Mouse (Mus musculus) left cerebral cortex, adult 2 months (tissue): ENCODE data around the gene Nfkbid. TPM values are rescaled to one million over a fixed set of nuclear protein-coding genes. Genes with fewer than 3 reads are reported as not detected.
A peak's percentile ranks its signal among the peaks of the same experiment; 100 is the strongest.

Experiments used
- DNase-seq, 2 experiments: peaks; one replicate each; pipeline ENCODE4 v3.0.0; 2021 to 2022; ENCODE audit warnings: low spot score in 2 of 2, mixed read lengths in 1 of 2; ENCODE audit errors: extremely low spot score in 1 of 2
- H3K27ac ChIP-seq: fragments of 200-600 bp; 2 replicates; pipeline ENCODE4 v1.8.1; 2022
- H3K4me3 ChIP-seq: fragments of 200-600 bp; 2 replicates; pipeline ENCODE4 v1.8.1; 2022
- CTCF ChIP-seq: fragments of 200-600 bp; IDR thresholded peaks from 2 replicates; pipeline ENCODE4 v1.8.1; 2022; ENCODE audit warnings: antibody characterized with exemption, mild to moderate bottlenecking, moderate library complexity
- intact Hi-C: fragments of 180-260 bp; cut with DNase I; formaldehyde crosslinking; loops from one replicate; pipeline ENCODE4 v1.15.1; 2025
- long read RNA-seq, 2 experiments: library from polyadenylated mRNA; stranded (forward); transcript quantifications; one replicate each; pipeline ENCODE4 v2.0.0; 2021; ENCODE audit warnings: borderline mapping rate in 2 of 2
- total RNA-seq, 2 experiments: library from RNA; stranded (reverse); gene quantifications; 2 replicates each; pipeline ENCODE4 v1.2.3; 2021

The Nfkbid gene
- 1 to 10 TPM; 3.9 to 5.1 TPM for total RNA-seq
- long read RNA-seq, experiment 1, partial matches to known transcripts = 0 of 2 reads
- long read RNA-seq, experiment 1, other reads (novel, unspliced or antisense) = 1 of 2 reads
- long read RNA-seq, experiment 2, partial matches to known transcripts = 0 of 6 reads
- long read RNA-seq, experiment 2, other reads (novel, unspliced or antisense) = 2 of 6 reads

DNA sequence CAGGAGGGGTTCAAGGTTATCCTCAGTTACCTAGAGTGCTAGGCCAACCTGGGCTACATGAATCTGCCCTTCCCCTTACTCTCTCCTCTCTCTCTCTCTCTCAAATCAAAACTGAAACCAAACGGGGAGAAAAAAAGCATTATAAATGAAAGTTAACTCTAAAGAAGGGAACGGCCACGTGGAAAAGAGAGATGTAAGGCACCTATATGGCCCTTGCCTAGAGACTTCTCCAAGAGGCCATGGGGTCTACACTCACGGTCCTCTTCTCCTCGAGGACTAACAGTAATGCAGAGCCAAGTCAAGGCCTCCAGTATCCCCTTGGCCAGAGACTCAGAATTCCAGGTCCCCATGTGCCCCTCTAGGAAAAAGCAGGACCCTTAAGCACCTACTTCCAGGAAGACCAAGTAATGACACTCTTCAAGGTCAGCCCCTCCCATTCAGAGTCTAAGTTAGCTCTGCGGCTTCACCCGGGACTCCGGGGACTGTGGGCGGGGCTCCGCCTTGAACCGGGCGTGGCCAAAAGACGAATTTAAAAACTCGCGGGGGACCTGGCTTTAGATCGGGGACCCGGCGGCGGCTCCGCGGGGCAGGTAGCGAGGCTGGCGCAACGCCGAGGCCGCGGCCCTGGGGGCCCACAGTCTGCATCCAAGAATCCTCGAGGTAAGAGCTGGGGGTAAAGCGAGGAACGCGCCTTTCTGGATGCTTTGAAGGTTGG lies at the start of gene Nfkbid:
TSS of gene Nfkbid (plus strand) at position 558 of the 715 bp plus-strand sequence.
- DNase-seq = peak; percentile 55 to 64
- no peak for TF ChIP-seq CTCF
- peak within 1 kb of the TSS; percentile 77 for H3K4me3 ChIP-seq
- intact Hi-C loops = no loop called here
- peak within 1 kb of the TSS; percentile 86 for H3K27ac ChIP-seq

GRCm38 (mm10) chr7:30373501-30373962 lies 48.0 kb upstream of the Nfkbid start:
- intact Hi-C loops = loop anchor here (1.0 to 2.0 kb wide), 2 partner anchors 49 to 59 kb away; no protein-coding TSS in a partner anchor
- Histone ChIP-seq H3K27ac (peak overlapping the region; percentile 95), H3K4me3 (peak overlapping the region; percentile 49)
- peak; percentile 95 for TF ChIP-seq CTCF
- DNase-seq = peak; percentile 91 to 94

DNA sequence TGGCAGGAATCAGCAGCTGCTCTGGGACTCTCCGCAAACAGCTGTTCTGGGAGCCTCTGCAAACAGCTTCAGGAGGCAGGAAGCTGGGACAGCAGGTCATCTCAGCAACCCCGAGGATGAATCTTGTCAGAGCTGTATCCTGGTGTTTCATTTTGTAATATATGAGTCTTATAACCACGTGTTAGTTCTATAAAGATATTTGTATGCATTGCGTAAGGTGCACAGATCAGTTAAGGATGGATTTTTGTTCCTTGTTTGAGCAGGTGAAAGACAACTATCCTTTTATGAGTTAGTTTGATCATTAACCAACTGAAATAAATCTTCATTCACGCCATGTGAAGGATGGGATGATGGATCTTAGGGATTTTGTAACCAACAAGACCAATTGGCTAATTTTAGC lies 41.5 kb upstream of the Nfkbid start:
- no peak for TF ChIP-seq CTCF
- DNase-seq = no peak
- intact Hi-C loops = no loop called here
- Histone ChIP-seq H3K27ac (no peak overlapping the region), H3K4me3 (no peak overlapping the region)

GRCm38 (mm10) chr7:30384106-30384505 lies 37.4 kb upstream of the Nfkbid start:
- TF ChIP-seq CTCF = no peak
- Histone ChIP-seq H3K4me3 (no peak overlapping the region), H3K27ac (no peak overlapping the region)
- DNase-seq = no peak
- intact Hi-C loops = no loop called here

DNA sequence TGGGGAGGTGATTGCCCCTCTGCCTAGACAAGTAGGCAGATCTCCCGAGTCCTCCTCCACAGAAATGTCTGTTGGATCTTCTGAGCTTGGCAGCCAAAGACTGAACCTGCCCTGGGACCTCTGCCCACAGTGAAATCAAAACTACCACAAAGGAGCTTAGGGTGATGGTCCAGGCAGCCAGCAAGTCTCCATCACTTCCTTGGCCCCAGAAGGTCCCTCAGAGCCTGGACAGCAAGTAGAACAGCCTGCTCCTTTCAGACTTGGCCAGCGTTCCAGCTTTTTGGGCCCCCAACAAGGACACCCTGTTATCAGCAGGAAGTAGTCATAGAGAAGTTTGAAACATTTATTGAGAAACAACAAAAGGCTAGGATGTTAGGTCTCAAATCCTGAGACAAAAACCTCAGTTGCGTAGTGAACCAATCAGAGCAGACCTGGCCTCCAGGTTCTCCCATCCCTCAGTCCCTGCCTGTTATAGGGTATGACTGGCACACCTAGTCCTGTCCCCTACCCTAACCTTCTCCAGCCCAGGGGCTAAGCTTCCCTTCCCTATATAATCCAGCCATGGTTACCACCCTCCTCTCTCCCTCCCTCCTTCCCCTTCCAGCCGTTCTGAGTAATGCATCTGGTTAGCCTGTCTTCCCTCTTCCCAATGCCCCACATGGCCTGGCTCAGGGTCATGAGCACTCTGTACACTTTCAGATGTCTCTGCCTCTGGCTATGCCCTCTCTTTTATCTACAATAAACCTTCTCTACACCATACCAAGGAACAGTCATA lies 28.6 kb upstream of the Nfkbid start:
- H3K27ac ChIP-seq = no peak overlapping the region; the same call in 1 of the 2 replicates
- no peak overlapping the region for H3K4me3 ChIP-seq
- intact Hi-C loops = no loop called here
- TF ChIP-seq CTCF = no peak
- DNase-seq = no peak

GRCm38 (mm10) chr7:30393631-30394030 lies 27.9 kb upstream of the Nfkbid start:
- Histone ChIP-seq H3K4me3 (no peak overlapping the region), H3K27ac (peak overlapping the region; percentile 57)
- TF ChIP-seq CTCF = no peak
- intact Hi-C loops = no loop called here
- no peak for DNase-seq

- no peak overlapping the region for H3K4me3 ChIP-seq
- peak overlapping the region; percentile 57; the same call in 1 of the 2 replicates for H3K27ac ChIP-seq
- no peak for DNase-seq
- intact Hi-C loops = no loop called here
- TF ChIP-seq CTCF = no peak
These were observed 27.2 kb upstream of the Nfkbid start for GRCm38 (mm10) chr7:30394379-30394778.

DNA sequence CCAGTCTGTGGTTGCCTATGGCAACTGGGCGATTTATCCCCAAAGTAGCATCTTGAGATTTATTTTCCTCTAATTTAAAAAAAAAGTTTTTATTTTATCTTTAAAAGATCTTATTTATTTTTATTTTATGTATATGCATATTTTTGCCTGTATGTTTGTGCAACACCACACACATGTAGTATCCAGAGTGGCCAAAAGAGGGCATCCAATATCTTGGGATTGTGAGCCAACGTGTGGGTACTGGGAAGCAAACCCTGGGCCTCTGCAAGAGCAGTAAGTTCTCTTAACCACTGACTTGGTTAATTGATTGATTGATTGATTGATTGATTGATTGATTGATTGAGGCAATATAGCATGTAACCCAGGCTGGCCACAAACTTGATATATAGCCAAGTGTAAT lies 26.7 kb upstream of the Nfkbid start:
- peak; percentile 33 for TF ChIP-seq CTCF
- no peak for DNase-seq

GRCm38 (mm10) chr7:30399671-30400070 lies 21.9 kb upstream of the Nfkbid start:
- TF ChIP-seq CTCF = no peak
- Histone ChIP-seq H3K4me3 (no peak overlapping the region), H3K27ac (no peak overlapping the region)
- DNase-seq = no peak
- intact Hi-C loops = no loop called here

More for the DNA sequence above, 26.7 kb upstream of the Nfkbid start:
- Histone ChIP-seq H3K4me3 (no peak overlapping the region), H3K27ac (no peak overlapping the region)
- intact Hi-C loops = no loop called here

DNA sequence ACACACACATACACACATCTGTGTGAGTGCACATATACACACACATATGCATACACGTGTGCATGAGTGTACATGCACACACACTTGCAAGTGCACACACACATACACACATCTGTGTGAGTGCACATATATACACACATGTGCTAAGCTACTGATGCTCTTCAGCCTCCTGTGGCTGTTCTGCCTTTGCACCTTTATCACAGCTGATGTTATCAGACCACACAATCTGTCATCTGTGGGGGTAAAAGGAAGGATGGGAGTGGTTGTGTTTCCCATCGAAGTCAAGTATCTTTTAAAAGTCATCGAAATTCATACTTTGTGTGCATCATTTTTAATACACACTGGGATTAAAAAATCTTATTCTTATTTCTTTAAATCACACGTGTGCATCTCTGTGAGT lies 19.2 kb upstream of the Nfkbid start:
- DNase-seq = no peak
- Histone ChIP-seq H3K27ac (no peak overlapping the region), H3K4me3 (no peak overlapping the region)
- TF ChIP-seq CTCF = no peak
- intact Hi-C loops = no loop called here

- no peak overlapping the region for H3K4me3 ChIP-seq
- no peak for TF ChIP-seq CTCF
- no peak overlapping the region for H3K27ac ChIP-seq
- DNase-seq = no peak
- intact Hi-C loops = no loop called here
These were observed 12.9 kb upstream of the Nfkbid start for GRCm38 (mm10) chr7:30408639-30409038.

- TF ChIP-seq CTCF = no peak
- intact Hi-C loops = no loop called here
- no peak overlapping the region for H3K27ac ChIP-seq
- no peak for DNase-seq
- no peak overlapping the region for H3K4me3 ChIP-seq
These were observed 11.7 kb upstream of the Nfkbid start for GRCm38 (mm10) chr7:30409789-30410188.
